Mouse (Mus musculus) c-Kit-positive CD71-negative TER-119-negative erythroid progenitor cells, embryonic 14.5 days (primary cell): Measurements from ENCODE around the gene Man2c1.
A peak's percentile ranks its signal among the peaks of the same experiment; 100 is the strongest.

Experiments
- DNase-seq: peaks from one replicate; pipeline ENCODE4 v3.0.0-alpha.2; 2013; ENCODE audit warnings: low read depth

The Man2c1 gene

DNA sequence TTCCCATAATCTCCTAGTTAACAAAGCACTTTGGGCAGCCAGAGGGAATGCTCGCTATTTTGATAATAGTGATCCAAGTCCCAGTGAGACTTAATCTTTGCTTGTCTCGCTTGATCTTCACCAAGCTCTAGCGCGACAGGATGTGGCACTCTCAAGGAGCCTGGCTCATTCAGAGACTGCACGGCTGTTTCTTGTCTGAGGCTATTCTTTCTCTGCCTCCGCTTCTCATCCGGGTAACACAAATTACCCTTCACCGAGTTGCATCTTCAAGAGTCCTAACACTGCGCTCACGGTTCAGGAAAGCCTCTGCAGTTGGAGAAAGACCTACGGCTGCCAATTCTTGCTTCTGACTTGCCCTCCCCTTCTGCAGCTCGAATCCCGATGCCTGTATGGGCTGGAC, 27.0 kb downstream of the Man2c1 start:
- DNase-seq: no peak

DNA sequence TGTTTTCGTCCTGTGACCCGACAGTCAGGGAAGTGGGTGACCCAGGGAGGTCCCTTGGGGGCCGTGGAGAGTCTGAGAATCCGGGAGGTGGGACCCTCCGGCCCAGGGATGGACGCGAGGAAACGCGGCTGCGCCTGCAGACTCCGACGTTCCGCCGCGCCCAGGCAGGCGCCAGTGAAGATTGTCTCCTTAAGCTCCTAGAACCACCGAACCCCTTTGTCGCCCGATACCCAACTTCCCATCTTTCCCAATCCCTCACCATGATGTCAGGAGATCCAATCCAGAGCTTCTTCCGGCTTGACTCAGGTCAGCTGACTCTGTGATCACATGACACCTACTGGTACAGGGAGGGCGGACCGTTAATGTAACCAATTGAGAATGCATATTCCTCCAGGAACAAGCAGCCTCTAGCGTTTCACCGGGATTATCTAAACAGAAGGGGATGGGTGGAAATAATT, 27.6 kb downstream of the Man2c1 start, which contains the start of gene Commd4:
Gene Commd4 (minus strand): TSS at position 319 of the 458 bp plus-strand sequence.
- DNase-seq: peak; percentile 83

DNA sequence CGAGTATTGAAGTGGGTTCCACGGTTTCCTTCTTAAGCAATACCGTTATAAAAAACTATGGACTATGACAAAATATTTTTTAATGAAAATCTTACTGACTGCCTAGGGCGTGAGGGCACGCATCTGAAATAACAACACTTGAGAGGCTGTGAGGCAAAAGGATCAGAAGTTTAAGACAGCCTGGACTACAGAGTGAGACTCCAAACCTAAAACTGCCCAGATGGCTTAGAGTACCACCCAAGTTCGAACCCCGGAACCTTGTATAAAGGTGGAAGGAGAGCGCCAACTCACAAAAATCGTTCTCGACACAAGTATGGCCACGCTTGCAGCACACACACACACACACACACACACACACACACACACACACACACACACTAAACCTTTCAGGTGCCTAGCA, 28.0 kb downstream of the Man2c1 start:
- no peak for DNase-seq

DNA sequence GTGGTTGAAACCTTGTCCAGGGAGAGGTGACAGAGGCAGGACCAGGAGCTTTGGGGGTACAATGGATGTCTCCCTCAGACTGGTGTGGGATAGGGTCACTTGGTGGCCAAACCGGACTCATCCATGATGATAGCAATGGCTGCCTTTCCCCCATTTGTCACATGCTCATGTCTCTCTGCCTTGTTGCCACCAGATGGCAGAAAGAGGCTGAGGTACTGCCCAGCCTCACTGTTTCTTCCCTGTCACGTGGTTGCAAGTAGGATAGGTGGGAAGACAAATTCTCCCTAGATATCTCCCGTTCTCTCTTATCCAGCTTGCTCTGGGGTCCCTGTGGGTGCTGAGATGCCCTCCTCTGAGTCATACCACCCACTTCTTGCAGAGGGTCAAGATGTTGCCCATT, 32.0 kb downstream of the Man2c1 start:
- no peak for DNase-seq

DNA sequence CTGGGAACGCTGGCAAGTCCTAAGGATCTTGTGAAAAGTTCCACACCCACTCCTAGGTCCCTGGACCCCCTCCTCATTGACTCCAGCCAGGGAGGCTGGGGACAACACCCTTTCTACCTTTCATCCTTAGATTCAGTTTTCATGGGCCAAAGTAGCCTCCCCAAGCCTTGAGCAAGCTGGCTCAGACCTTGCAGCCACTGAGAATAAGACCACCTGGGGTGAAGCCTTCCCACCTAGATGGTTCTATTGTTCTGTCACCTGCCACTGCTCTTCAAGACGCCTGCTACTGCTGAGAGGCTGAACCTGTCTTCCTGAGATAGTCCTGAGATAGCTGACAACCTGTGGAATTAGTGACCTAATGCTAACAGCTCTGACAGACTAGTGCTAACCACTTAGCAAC, 32.6 kb downstream of the Man2c1 start:
- DNase-seq: no peak

DNA sequence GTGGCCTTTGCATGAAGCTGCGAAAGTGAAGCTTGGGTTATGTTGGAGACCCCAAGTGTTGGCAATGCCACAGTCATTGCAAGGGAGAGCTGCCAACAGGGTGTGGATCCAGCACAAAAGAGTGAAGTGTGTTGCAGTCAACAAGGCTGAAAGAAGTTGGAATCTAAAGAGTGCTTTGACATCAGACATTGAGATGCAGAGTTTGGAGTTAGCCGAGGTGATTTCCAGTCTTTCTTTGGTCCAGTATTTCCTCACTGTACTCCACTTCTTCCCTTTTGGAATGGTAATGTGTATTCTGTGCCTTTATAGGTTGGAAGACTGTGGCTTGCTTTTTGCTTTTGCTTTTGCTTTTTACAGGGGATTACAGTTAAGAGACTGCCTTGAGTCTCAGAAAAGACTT, 35.7 kb downstream of the Man2c1 start:
- DNase-seq: no peak

DNA sequence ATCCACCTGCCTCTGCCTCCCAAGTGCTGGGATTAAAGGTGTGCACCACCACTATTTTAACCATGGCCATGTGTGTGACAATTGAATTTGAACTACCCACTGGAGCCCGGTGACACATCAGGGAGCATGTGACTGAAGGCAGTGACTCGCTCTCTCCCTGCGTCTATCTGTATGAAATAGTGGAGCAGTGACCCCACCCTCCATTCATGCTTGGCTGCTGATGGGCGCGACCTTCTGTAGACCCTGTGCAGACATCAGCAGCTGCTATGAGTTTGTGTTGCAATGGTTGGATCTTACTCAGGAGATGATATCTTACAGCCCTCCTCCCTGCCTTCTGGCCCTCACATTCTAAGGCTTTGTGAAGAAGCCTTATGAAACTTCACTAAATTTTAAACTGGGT, 37.9 kb downstream of the Man2c1 start:
- DNase-seq: no peak
